Mouse (Mus musculus) gastrocnemius, postnatal 10 days (tissue): ENCODE measurements around the gene Mrtfa. TPM values are rescaled to one million over a fixed set of nuclear protein-coding genes. Genes with fewer than 3 reads are reported as not detected.
A peak's percentile ranks its signal among the peaks of the same experiment; 100 is the strongest.

Experiments used
- DNase-seq: peaks from one replicate; pipeline ENCODE4 v3.0.0; 2021; ENCODE audit warnings: mixed read lengths
- total RNA-seq, 2 experiments: library from RNA; stranded (reverse); gene quantifications; 2 replicates each; pipeline ENCODE4 v1.2.3; 2021

The Mrtfa gene
- total RNA-seq, 2 experiments from 2014 or later, result 39.2 to 50.1 TPM

GRCm38 (mm10) chr15:81101316-81101715 lies 89.2 kb downstream of the Mrtfa start:
- DNase-seq, result no peak

- no peak for DNase-seq
These were observed 91.3 kb downstream of the Mrtfa start for GRCm38 (mm10) chr15:81099269-81099668.

- no peak for DNase-seq
These were observed 91.9 kb downstream of the Mrtfa start for GRCm38 (mm10) chr15:81098689-81099088.

GRCm38 (mm10) chr15:81097896-81098295 lies 92.7 kb downstream of the Mrtfa start:
- DNase-seq, result no peak

- DNase-seq, result no peak
These were observed 93.1 kb downstream of the Mrtfa start for GRCm38 (mm10) chr15:81097456-81097855.

GRCm38 (mm10) chr15:81096329-81097055 lies 94.1 kb downstream of the Mrtfa start:
- no peak for DNase-seq

GRCm38 (mm10) chr15:81093032-81093431 lies 97.5 kb downstream of the Mrtfa start:
- no peak for DNase-seq

- no peak for DNase-seq
These were observed 98.8 kb downstream of the Mrtfa start for GRCm38 (mm10) chr15:81091718-81092117.

- no peak for DNase-seq
These were observed 103.0 kb downstream of the Mrtfa start for GRCm38 (mm10) chr15:81087529-81087928.

- no peak for DNase-seq
These were observed 103.7 kb downstream of the Mrtfa start for GRCm38 (mm10) chr15:81086644-81087480.

- DNase-seq, result no peak
These were observed 106.7 kb downstream of the Mrtfa start for GRCm38 (mm10) chr15:81083826-81084225.

- no peak for DNase-seq
These were observed 107.3 kb downstream of the Mrtfa start for GRCm38 (mm10) chr15:81083281-81083680.

GRCm38 (mm10) chr15:81081216-81081615 lies 109.3 kb downstream of the Mrtfa start:
- DNase-seq, result no peak

- no peak for DNase-seq
These were observed 110.2 kb downstream of the Mrtfa start for GRCm38 (mm10) chr15:81080405-81080804.

- no peak for DNase-seq
These were observed 111.3 kb downstream of the Mrtfa start for GRCm38 (mm10) chr15:81079255-81079654.

- DNase-seq, result no peak
These were observed 113.0 kb downstream of the Mrtfa start for GRCm38 (mm10) chr15:81077551-81077950.

GRCm38 (mm10) chr15:81074543-81074942 lies 116.0 kb downstream of the Mrtfa start:
- no peak for DNase-seq

- no peak for DNase-seq
These were observed 116.8 kb downstream of the Mrtfa start for GRCm38 (mm10) chr15:81073751-81074150.

GRCm38 (mm10) chr15:81072748-81073147 lies 117.8 kb downstream of the Mrtfa start:
- no peak for DNase-seq

- no peak for DNase-seq
These were observed 120.1 kb downstream of the Mrtfa start for GRCm38 (mm10) chr15:81070470-81070869.

- no peak for DNase-seq
These were observed 121.7 kb downstream of the Mrtfa start for GRCm38 (mm10) chr15:81068641-81069381.

GRCm38 (mm10) chr15:81067761-81068160 lies 122.8 kb downstream of the Mrtfa start:
- DNase-seq, result no peak

GRCm38 (mm10) chr15:81066976-81067375 lies 123.6 kb downstream of the Mrtfa start:
- peak; percentile 27 for DNase-seq
